Mouse (Mus musculus): Measurements from ENCODE around the gene Lrp6. TPM values are rescaled to one million over a fixed set of nuclear protein-coding genes. Genes with fewer than 3 reads are reported as not detected.

Lrp6 gene
- polyA plus RNA-seq, 1 experiment from 2014 or later = 14.9 TPM

- no peak overlapping the region for H3K27ac ChIP-seq (replicated peaks)
- no peak overlapping the region for H3K4me3 ChIP-seq
- H3K27me3 ChIP-seq (replicated peaks) = peaks cover 4% of the 10 kb centered on the region; the same call in 1 of the 2 replicates
- WGBS = 81% methylated on average over 3 of the region's 3 CpGs
- H3K9me3 ChIP-seq = no peaks in the 10 kb centered on the region
- H3K36me3 ChIP-seq = no peaks in the 10 kb centered on the region
- no peak for ATAC-seq (ENCODE audit: extremely low read depth, insufficient number of reproducible peaks, low FRiP score, low TSS enrichment)
- no peak overlapping the region for H3K4me2 ChIP-seq
- no peak overlapping the region for H3K9ac ChIP-seq
- 0 out of 2 replicates have a peak, but pooled peaks cover 4% of the 10 kb centered on the region for H3K4me1 ChIP-seq
Observed at GRCm38 (mm10) chr6:134433281-134433680, 133.5 kb downstream of the Lrp6 start.

- Histone ChIP-seq H3K9me3 (no peaks in the 10 kb centered on the region), H3K4me2 (no peak overlapping the region), H3K36me3 (no peaks in the 10 kb centered on the region), H3K4me1 (0 out of 2 replicates have a peak, but pooled peaks cover 4% of the 10 kb centered on the region), H3K27ac (replicated peaks) (no peak overlapping the region), H3K9ac (no peak overlapping the region), H3K4me3 (no peak overlapping the region), H3K27me3 (replicated peaks) (no peaks in the 10 kb centered on the region; the same call in 1 of the 2 replicates)
- WGBS = 55% methylated on average over 4 of the region's 4 CpGs
- ATAC-seq (ENCODE audit: extremely low read depth, insufficient number of reproducible peaks, low FRiP score, low TSS enrichment) = no peak
Observed at GRCm38 (mm10) chr6:134431583-134431982, 135.2 kb downstream of the Lrp6 start.

DNA sequence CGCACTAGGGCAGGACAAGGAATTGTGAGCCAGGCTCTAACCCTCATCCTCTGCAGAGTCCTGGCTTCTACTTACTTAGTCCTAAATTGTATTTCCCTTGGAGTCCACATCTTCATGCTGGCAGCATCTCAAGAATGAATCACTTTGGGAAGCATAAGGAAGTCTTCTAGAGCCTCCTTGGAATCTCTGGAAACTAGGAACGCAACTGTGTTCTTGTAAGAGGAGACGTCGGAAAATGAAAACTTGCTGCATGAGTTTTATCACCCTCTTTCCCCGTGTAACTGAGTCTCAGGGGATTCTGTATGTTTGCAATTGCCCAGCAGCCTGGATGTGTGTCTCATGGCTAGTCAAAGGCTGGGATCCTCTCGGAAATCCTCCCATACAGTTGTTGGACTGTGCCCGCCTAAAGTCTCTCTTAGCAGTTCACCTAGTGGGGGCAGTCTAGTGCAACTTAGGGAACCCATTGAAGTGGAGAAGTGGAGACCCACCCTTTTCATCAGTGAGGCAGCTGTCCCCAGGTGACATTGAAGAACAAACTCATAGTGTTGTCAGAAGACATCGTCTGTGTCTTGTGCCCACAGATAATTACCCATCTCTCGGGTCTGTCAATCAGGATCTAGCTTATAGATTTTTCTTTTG, 136.5 kb downstream of the Lrp6 start:
- Histone ChIP-seq H3K27me3 (replicated peaks) (no peaks in the 10 kb centered on the region; the same call in 1 of the 2 replicates), H3K9me3 (no peaks in the 10 kb centered on the region), H3K9ac (no peak overlapping the region), H3K4me1 (peaks cover 7% of the 10 kb centered on the region), H3K4me2 (no peak overlapping the region), H3K4me3 (no peak overlapping the region), H3K27ac (replicated peaks) (no peak overlapping the region), H3K36me3 (no peaks in the 10 kb centered on the region)
- no peak for ATAC-seq (ENCODE audit: extremely low read depth, insufficient number of reproducible peaks, low FRiP score, low TSS enrichment)
- 65% methylated on average over 9 of the region's 9 CpGs for WGBS

DNA sequence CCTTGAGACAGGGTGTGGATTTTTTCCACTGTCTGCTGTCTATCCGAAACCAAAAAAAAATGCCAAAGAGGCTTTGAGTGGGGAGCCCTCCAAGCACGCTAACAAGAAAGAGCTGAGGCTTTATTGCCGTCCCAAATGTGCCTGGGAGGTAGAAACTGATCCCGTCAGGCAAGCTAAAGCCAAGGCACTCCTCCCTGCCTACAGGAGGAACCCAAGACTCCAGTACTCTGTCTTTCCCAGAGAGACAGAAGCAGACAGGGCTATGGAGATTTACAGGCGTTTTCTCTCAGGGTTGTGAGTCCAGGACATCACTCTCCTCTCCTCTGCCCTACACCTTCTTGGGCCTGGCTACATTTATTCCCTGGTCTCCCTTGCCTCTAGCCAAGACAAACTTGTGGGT, 138.3 kb downstream of the Lrp6 start:
- Histone ChIP-seq H3K27ac (replicated peaks) (no peak overlapping the region), H3K27me3 (replicated peaks) (no peaks in the 10 kb centered on the region; the same call in 1 of the 2 replicates), H3K36me3 (no peaks in the 10 kb centered on the region), H3K4me2 (no peak overlapping the region), H3K9me3 (no peaks in the 10 kb centered on the region), H3K9ac (no peak overlapping the region), H3K4me3 (no peak overlapping the region), H3K4me1 (peaks cover 8% of the 10 kb centered on the region)
- no peak for ATAC-seq (ENCODE audit: extremely low read depth, insufficient number of reproducible peaks, low FRiP score, low TSS enrichment)
- 66% methylated on average over 5 of the region's 5 CpGs for WGBS

DNA sequence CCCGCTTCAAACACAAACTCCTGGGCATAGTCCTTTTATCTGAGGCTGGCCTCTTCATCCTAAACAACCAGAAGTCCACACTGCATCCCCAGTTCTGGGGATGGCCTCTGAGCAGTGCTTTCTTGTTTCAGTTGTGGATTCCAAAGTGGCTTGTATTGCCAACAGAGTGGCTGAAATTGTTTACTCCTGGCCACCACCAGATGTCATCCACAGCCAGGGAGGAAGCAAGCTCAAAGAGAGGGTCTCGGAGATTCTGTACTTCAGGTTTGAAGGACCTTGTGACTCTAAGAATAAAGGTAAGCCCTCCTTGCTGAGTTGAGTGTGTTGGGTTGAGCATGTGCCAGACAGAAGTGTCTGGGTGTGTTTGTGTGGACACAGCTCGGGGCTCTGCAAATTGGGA, 139.6 kb downstream of the Lrp6 start:
- Histone ChIP-seq H3K27ac (replicated peaks) (no peak overlapping the region), H3K36me3 (no peaks in the 10 kb centered on the region), H3K27me3 (replicated peaks) (no peaks in the 10 kb centered on the region; the same call in 1 of the 2 replicates), H3K9me3 (no peaks in the 10 kb centered on the region), H3K4me1 (peaks cover 4% of the 10 kb centered on the region), H3K4me2 (no peak overlapping the region), H3K9ac (no peak overlapping the region), H3K4me3 (no peak overlapping the region)
- ATAC-seq (ENCODE audit: extremely low read depth, insufficient number of reproducible peaks, low FRiP score, low TSS enrichment) = no peak
- WGBS = 61% methylated on average over 3 of the region's 3 CpGs

DNA sequence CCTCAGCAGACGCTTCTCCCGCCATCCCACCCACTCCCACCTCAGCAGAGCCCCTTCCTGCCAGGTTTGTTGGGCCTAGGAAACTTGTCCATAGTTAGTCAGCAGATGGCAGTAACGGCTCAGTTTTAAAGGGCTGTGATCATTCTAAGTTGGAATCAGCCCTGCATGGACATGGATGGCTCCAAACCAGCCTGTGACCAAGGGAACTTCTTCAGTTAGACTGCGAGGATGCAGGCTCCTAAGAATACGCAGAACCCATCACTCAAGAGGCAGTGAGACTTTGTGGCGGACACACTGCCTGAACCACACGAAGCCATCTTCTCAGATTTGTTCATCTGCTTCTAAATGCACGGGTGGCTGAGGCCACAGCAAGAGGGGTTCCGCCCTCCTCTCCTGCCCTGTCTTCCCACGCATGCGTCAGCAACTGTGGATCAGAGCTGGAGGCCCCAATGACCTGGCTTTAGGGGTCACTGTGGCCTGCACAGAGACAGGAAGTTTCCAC, 141.5 kb downstream of the Lrp6 start:
- Histone ChIP-seq H3K9me3 (no peaks in the 10 kb centered on the region), H3K4me1 (peaks cover 4% of the 10 kb centered on the region), H3K9ac (0 out of 2 replicates have a peak overlapping the region, but pooled peaks have one; percentile 37), H3K27ac (replicated peaks) (no peak overlapping the region), H3K4me2 (peak overlapping the region; percentile 53), H3K27me3 (replicated peaks) (no peaks in the 10 kb centered on the region), H3K4me3 (no peak overlapping the region), H3K36me3 (no peaks in the 10 kb centered on the region)
- WGBS = 27% methylated on average over 11 of the region's 11 CpGs
- no peak for ATAC-seq (ENCODE audit: extremely low read depth, insufficient number of reproducible peaks, low FRiP score, low TSS enrichment)

- H3K9me3 ChIP-seq = no peaks in the 10 kb centered on the region
- no peak overlapping the region for H3K4me2 ChIP-seq
- H3K4me3 ChIP-seq = no peak overlapping the region
- no peak overlapping the region for H3K9ac ChIP-seq
- no peaks in the 10 kb centered on the region for H3K36me3 ChIP-seq
- no peak for ATAC-seq (ENCODE audit: extremely low read depth, insufficient number of reproducible peaks, low FRiP score, low TSS enrichment)
- peaks cover 11% of the 10 kb centered on the region for H3K4me1 ChIP-seq
- H3K27ac ChIP-seq (replicated peaks) = no peak overlapping the region
- no peaks in the 10 kb centered on the region for H3K27me3 ChIP-seq (replicated peaks)
- WGBS = 83% methylated on average over 6 of the region's 6 CpGs
Observed at GRCm38 (mm10) chr6:134421921-134422320, 144.8 kb downstream of the Lrp6 start.

- Histone ChIP-seq H3K36me3 (no peaks in the 10 kb centered on the region), H3K27me3 (replicated peaks) (no peaks in the 10 kb centered on the region), H3K9ac (no peak overlapping the region), H3K4me3 (no peak overlapping the region), H3K27ac (replicated peaks) (no peak overlapping the region), H3K4me2 (no peak overlapping the region), H3K9me3 (no peaks in the 10 kb centered on the region), H3K4me1 (peaks cover 8% of the 10 kb centered on the region)
- ATAC-seq (ENCODE audit: extremely low read depth, insufficient number of reproducible peaks, low FRiP score, low TSS enrichment) = no peak
- WGBS = 58% methylated on average over 8 of the region's 8 CpGs
Observed at GRCm38 (mm10) chr6:134420375-134420774, 146.4 kb downstream of the Lrp6 start.

DNA sequence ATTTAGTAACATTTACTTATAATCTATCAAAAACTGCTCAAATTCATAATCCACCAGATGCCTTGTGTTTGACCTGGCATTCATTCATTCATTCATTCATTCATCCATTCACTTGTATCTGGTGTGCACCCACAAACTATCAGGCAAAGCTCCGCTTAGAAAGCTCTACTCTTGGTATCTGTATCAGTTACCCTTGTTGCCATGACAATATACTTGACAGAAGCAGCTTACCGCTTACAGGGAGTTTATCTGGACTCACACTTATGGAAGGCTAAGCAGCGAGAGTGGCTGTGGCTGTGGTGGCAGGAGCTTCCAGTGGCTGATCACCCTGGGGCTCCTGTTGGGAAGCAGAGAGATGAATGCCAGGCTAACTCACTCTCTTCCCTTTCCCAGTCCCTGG, 148.9 kb downstream of the Lrp6 start:
- Histone ChIP-seq H3K27ac (replicated peaks) (no peak overlapping the region), H3K4me1 (peaks cover 14% of the 10 kb centered on the region; the same call in 1 of the 2 replicates), H3K9ac (no peak overlapping the region), H3K36me3 (no peaks in the 10 kb centered on the region), H3K4me2 (no peak overlapping the region), H3K9me3 (no peaks in the 10 kb centered on the region), H3K27me3 (replicated peaks) (no peaks in the 10 kb centered on the region), H3K4me3 (no peak overlapping the region)
- 11% methylated on average over 3 of the region's 3 CpGs for WGBS
- no peak for ATAC-seq (ENCODE audit: extremely low read depth, insufficient number of reproducible peaks, low FRiP score, low TSS enrichment)

GRCm38 (mm10) chr6:134416556-134417105, 150.1 kb downstream of the Lrp6 start:
- Histone ChIP-seq H3K4me2 (no peak overlapping the region), H3K9ac (no peak overlapping the region), H3K4me1 (peaks cover 14% of the 10 kb centered on the region; the same call in 1 of the 2 replicates), H3K9me3 (no peaks in the 10 kb centered on the region), H3K4me3 (no peak overlapping the region), H3K27me3 (replicated peaks) (no peaks in the 10 kb centered on the region), H3K27ac (replicated peaks) (no peak overlapping the region), H3K36me3 (no peaks in the 10 kb centered on the region)
- no peak for ATAC-seq (ENCODE audit: extremely low read depth, insufficient number of reproducible peaks, low FRiP score, low TSS enrichment)
- 66% methylated on average over 3 of the region's 3 CpGs for WGBS

DNA sequence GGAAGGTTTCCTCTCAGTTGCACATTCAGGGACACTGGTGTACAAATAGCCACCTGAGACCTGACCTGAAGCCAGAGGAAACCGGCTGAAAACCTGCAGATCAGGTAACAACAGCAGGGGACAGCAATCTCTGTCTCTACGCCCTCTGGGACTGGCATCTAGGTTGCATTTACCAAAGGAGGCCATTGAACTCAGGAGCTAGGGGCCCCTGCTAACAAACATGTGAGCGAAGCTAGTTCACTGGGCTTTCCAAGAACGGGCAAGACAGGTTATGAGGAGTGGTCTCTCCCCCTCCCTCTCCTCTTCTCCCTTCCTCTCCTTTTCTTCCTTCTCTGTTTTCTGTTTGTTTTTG, 152.3 kb downstream of the Lrp6 start:
- no peak overlapping the region for H3K4me3 ChIP-seq
- no peak overlapping the region for H3K27ac ChIP-seq (replicated peaks)
- H3K27me3 ChIP-seq (replicated peaks) = no peaks in the 10 kb centered on the region
- no peak for ATAC-seq (ENCODE audit: extremely low read depth, insufficient number of reproducible peaks, low FRiP score, low TSS enrichment)
- H3K4me1 ChIP-seq = peaks cover 14% of the 10 kb centered on the region; the same call in 1 of the 2 replicates
- peak overlapping the region; percentile 31; the same call in 1 of the 2 replicates for H3K4me2 ChIP-seq
- no peaks in the 10 kb centered on the region for H3K9me3 ChIP-seq
- WGBS = 64% methylated on average over 4 of the region's 4 CpGs
- no peak overlapping the region for H3K9ac ChIP-seq
- no peaks in the 10 kb centered on the region for H3K36me3 ChIP-seq

Data from heart, embryonic 13.5 days (tissue).